Mouse (Mus musculus): Measurements from ENCODE around the gene 2610301B20Rik.
A peak's percentile ranks its signal among the peaks of the same experiment; 100 is the strongest.

2610301B20Rik gene

GRCm38 (mm10) chr4:10919530-10919929 is 45.2 kb downstream of the 2610301B20Rik start:
- Histone ChIP-seq H3K36me3 (ENCODE audit: control insufficient read depth, insufficient read depth, low read length, poor library complexity, severe bottlenecking) (no peaks in the 10 kb centered on the region), H3K27me3 (ENCODE audit: control insufficient read depth, insufficient read depth, low read length, poor library complexity, severe bottlenecking) (no peaks in the 10 kb centered on the region)
- no peak for DNase-seq (ENCODE audit: low read depth, low spot score)

- DNase-seq (ENCODE audit: low read depth, low spot score) = no peak
- Histone ChIP-seq H3K27me3 (ENCODE audit: control insufficient read depth, insufficient read depth, low read length, poor library complexity, severe bottlenecking) (no peaks in the 10 kb centered on the region), H3K36me3 (ENCODE audit: control insufficient read depth, insufficient read depth, low read length, poor library complexity, severe bottlenecking) (no peaks in the 10 kb centered on the region)
Measured at GRCm38 (mm10) chr4:10919987-10920386, 45.7 kb downstream of the 2610301B20Rik start.

DNA sequence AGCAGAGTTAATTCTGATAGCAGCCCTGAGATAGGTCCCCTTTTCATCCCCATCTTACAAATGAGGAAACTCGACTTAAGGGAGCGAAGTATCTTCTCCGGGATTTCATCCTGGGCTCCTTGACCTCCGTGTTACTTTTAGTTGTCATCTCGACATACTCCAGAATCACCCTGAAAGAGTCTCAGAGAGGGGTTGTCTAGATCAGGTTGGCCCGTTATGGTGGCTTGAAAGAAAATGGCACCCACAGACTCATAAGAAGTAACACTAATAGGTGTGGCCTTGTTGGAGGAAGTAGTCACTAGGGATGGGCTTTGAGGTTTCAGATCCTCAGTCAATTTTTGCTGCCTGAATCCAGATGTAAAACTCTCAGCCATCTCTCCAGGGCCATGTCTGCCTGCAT is 46.3 kb downstream of the 2610301B20Rik start:
- no peak for DNase-seq (ENCODE audit: low read depth, low spot score)
- H3K27me3 ChIP-seq (ENCODE audit: control insufficient read depth, insufficient read depth, low read length, poor library complexity, severe bottlenecking) = no peaks in the 10 kb centered on the region

GRCm38 (mm10) chr4:10923180-10923579 is 48.9 kb downstream of the 2610301B20Rik start:
- H3K36me3 ChIP-seq (ENCODE audit: control insufficient read depth, insufficient read depth, low read length, poor library complexity, severe bottlenecking) = no peaks in the 10 kb centered on the region
- no peaks in the 10 kb centered on the region for H3K27me3 ChIP-seq (ENCODE audit: control insufficient read depth, insufficient read depth, low read length, poor library complexity, severe bottlenecking)
- DNase-seq (ENCODE audit: low read depth, low spot score) = peak; percentile 64

More for the DNA sequence above, 46.3 kb downstream of the 2610301B20Rik start:
- no peaks in the 10 kb centered on the region for H3K36me3 ChIP-seq (ENCODE audit: control insufficient read depth, insufficient read depth, low read length, poor library complexity, severe bottlenecking)

DNA sequence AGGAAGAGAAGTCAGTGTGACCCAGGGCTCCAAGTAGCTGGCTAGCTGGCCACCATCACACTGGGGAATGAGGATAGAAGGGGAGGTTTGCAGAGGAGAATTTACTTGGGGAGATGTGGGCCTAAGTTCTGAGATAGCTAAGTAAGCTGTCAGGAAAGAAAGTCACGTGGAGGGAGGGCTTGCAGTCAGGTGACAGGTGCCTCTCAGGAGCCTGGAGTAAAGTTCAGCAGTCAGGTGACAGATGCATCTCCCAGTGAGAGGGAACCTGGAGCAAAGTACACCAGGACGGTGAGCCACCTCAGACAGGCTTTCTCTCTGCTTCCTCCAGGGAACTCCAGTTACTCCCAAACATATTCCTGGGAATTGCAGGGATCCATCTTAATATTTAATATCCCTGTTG is 49.8 kb downstream of the 2610301B20Rik start:
- DNase-seq (ENCODE audit: low read depth, low spot score) = no peak
- no peaks in the 10 kb centered on the region for H3K36me3 ChIP-seq (ENCODE audit: control insufficient read depth, insufficient read depth, low read length, poor library complexity, severe bottlenecking)
- H3K27me3 ChIP-seq (ENCODE audit: control insufficient read depth, insufficient read depth, low read length, poor library complexity, severe bottlenecking) = no peaks in the 10 kb centered on the region

- DNase-seq (ENCODE audit: low read depth, low spot score) = no peak
- Histone ChIP-seq H3K36me3 (ENCODE audit: control insufficient read depth, insufficient read depth, low read length, poor library complexity, severe bottlenecking) (no peaks in the 10 kb centered on the region), H3K27me3 (ENCODE audit: control insufficient read depth, insufficient read depth, low read length, poor library complexity, severe bottlenecking) (no peaks in the 10 kb centered on the region)
Measured at GRCm38 (mm10) chr4:10924541-10924940, 50.2 kb downstream of the 2610301B20Rik start.

DNA sequence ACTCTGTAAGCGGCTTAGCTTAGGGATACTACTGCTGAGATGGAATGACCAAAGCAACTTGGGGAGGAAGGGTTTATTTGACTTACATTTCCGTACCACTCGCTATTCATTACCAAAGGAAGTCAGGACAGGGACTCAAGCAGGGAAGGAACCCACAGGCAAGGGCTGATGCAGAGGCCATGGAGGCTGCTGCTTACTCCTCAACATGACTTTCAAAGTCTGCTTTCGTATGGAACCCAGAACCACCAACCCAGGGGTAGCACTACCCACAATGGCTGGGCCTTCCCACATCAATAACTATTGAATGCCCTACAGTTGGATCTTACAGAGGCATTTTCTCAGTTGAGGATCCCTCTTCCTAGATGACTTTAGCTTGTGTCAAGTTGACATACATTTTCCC is 52.1 kb downstream of the 2610301B20Rik start:
- Histone ChIP-seq H3K36me3 (ENCODE audit: control insufficient read depth, insufficient read depth, low read length, poor library complexity, severe bottlenecking) (no peaks in the 10 kb centered on the region), H3K27me3 (ENCODE audit: control insufficient read depth, insufficient read depth, low read length, poor library complexity, severe bottlenecking) (no peaks in the 10 kb centered on the region)
- no peak for DNase-seq (ENCODE audit: low read depth, low spot score)

- Histone ChIP-seq H3K36me3 (ENCODE audit: control insufficient read depth, insufficient read depth, low read length, poor library complexity, severe bottlenecking) (no peaks in the 10 kb centered on the region), H3K27me3 (ENCODE audit: control insufficient read depth, insufficient read depth, low read length, poor library complexity, severe bottlenecking) (no peaks in the 10 kb centered on the region)
- no peak for DNase-seq (ENCODE audit: low read depth, low spot score)
Measured at GRCm38 (mm10) chr4:10928158-10928557, 53.9 kb downstream of the 2610301B20Rik start.

DNA sequence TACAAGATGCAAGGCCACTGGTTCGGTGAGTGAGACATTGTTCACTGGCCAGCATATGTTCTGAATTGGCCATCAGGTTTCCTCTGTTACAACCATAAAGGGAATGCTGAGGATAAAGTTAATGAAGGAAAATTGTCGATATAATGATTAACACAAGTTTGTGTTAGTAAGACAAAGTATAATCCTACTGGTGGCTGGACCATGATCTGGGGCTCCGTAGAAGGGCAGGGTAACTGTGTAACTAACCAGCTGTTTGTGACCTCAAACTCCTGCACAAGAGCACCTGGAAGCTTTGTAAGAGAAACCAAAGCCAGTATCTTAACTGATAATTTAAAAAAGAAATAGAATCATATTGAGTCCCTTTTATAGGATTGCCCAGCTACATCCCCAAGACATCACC is 55.4 kb downstream of the 2610301B20Rik start:
- no peaks in the 10 kb centered on the region for H3K36me3 ChIP-seq (ENCODE audit: control insufficient read depth, insufficient read depth, low read length, poor library complexity, severe bottlenecking)
- no peaks in the 10 kb centered on the region for H3K27me3 ChIP-seq (ENCODE audit: control insufficient read depth, insufficient read depth, low read length, poor library complexity, severe bottlenecking)
- DNase-seq (ENCODE audit: low read depth, low spot score) = no peak

DNA sequence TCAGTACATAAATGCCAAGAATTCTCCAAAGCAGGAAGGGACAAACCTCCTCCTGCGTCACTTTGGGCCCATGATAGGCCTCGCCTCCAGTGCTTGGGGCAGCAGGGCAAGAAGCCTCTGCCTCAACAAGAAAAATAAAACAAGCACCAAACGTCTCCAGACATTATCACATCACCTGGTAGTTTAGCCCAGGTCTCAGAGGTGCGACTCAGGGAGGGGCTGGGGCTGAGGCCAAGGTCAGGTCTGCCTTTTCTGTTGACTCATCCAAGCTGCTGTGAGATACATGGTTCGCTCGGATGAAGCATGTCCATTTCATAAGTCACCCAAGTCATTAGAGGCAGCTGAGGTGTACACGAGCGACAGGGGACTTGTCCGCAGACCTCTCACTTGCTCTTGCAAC is 56.7 kb downstream of the 2610301B20Rik start:
- Histone ChIP-seq H3K36me3 (ENCODE audit: control insufficient read depth, insufficient read depth, low read length, poor library complexity, severe bottlenecking) (no peaks in the 10 kb centered on the region), H3K27me3 (ENCODE audit: control insufficient read depth, insufficient read depth, low read length, poor library complexity, severe bottlenecking) (no peaks in the 10 kb centered on the region)
- no peak for DNase-seq (ENCODE audit: low read depth, low spot score)

GRCm38 (mm10) chr4:10932091-10932745 is 57.9 kb downstream of the 2610301B20Rik start:
- Histone ChIP-seq H3K27me3 (ENCODE audit: control insufficient read depth, insufficient read depth, low read length, poor library complexity, severe bottlenecking) (no peaks in the 10 kb centered on the region), H3K36me3 (ENCODE audit: control insufficient read depth, insufficient read depth, low read length, poor library complexity, severe bottlenecking) (no peaks in the 10 kb centered on the region)
- DNase-seq (ENCODE audit: low read depth, low spot score) = peak; percentile 70

DNA sequence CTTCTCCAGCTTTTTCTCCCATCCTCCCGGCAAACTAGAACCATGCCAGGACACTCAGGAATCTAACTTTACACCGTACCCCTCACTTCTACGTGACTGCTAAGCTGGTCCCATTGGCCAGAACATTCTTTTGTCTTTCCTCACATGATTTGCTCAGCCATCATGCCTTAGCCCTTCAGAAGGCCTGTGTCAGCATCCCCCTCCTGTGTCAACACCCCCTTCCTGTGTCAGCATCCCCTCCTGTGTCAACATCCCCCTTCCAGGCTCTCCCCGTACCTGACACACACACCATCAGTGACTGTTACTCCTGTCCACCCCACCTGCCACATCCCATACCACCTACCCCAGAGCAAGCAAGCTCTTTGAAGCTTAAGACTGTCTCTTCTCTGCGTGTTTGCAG is 58.5 kb downstream of the 2610301B20Rik start:
- H3K36me3 ChIP-seq (ENCODE audit: control insufficient read depth, insufficient read depth, low read length, poor library complexity, severe bottlenecking) = no peaks in the 10 kb centered on the region
- H3K27me3 ChIP-seq (ENCODE audit: control insufficient read depth, insufficient read depth, low read length, poor library complexity, severe bottlenecking) = no peaks in the 10 kb centered on the region
- no peak for DNase-seq (ENCODE audit: low read depth, low spot score)

GRCm38 (mm10) chr4:10936766-10937165 is 62.5 kb downstream of the 2610301B20Rik start:
- Histone ChIP-seq H3K27me3 (ENCODE audit: control insufficient read depth, insufficient read depth, low read length, poor library complexity, severe bottlenecking) (no peaks in the 10 kb centered on the region), H3K36me3 (ENCODE audit: control insufficient read depth, insufficient read depth, low read length, poor library complexity, severe bottlenecking) (no peaks in the 10 kb centered on the region)
- DNase-seq (ENCODE audit: low read depth, low spot score) = no peak
